Mouse (Mus musculus) CH12.LX (cell line): ENCODE results near the gene Gm49342. TPM values are rescaled to one million over a fixed set of nuclear protein-coding genes. Genes with fewer than 3 reads are reported as not detected.

Experiments
- DNase-seq: peaks from one replicate; pipeline ENCODE4 v3.0.0-alpha.2; 2013; ENCODE audit errors: extremely low read depth
- H3K27ac ChIP-seq: 2 replicates; pipeline ENCODE4 v1.5.1; 2012; ENCODE audit warnings: low read depth, mild to moderate bottlenecking, control low read depth, moderate library complexity; ENCODE audit not compliant: insufficient read depth
- H3K27me3 ChIP-seq: replicated peaks from 2 replicates; pipeline ENCODE3; 2012; ENCODE audit warnings: inconsistent platforms
- H3K36me3 ChIP-seq, 2 experiments: replicated peaks in 1 of 2; 2 replicates each; pipeline versions ENCODE3 to v1.6.1; 2012; ENCODE audit warnings: inconsistent platforms in 1 of 2, low read length in 1 of 2, mild to moderate bottlenecking in 1 of 2, mixed read lengths in 1 of 2, moderate library complexity in 1 of 2; ENCODE audit not compliant: control insufficient read depth in 1 of 2, insufficient read depth in 1 of 2
- H3K4me1 ChIP-seq, 2 experiments: 2 replicates each; pipeline ENCODE4 v1.6.1; 2012; ENCODE audit warnings: inconsistent platforms in 1 of 2, moderate library complexity in 1 of 2; ENCODE audit not compliant: insufficient read depth in 2 of 2, control insufficient read depth in 1 of 2
- H3K4me2 ChIP-seq: 2 replicates; pipeline ENCODE4 v1.6.1; 2012; ENCODE audit warnings: low read depth, mild to moderate bottlenecking, control low read depth; ENCODE audit not compliant: poor library complexity, insufficient read depth, severe bottlenecking
- H3K4me3 ChIP-seq, 3 experiments: fragments of 150-350 bp in 1 of 3; sonication (generic) in 1 of 3; replicated peaks in 1 of 3; 2 replicates each; pipeline versions ENCODE3 to v1.5.1; 2011 to 2012; ENCODE audit warnings: low read depth in 2 of 3, low read length in 2 of 3, mild to moderate bottlenecking in 2 of 3, moderate library complexity in 2 of 3, control low read depth in 1 of 3, improper control_type of control experiment in 1 of 3, inconsistent platforms in 1 of 3, mixed read lengths in 1 of 3; ENCODE audit not compliant: poor library complexity in 1 of 3
- H3K79me2 ChIP-seq: replicated peaks from 2 replicates; pipeline ENCODE4 v1.6.1; 2012; ENCODE audit warnings: mild to moderate bottlenecking, moderate library complexity; ENCODE audit not compliant: control insufficient read depth, poor library complexity, insufficient read depth, severe bottlenecking; ENCODE audit errors: extremely low read depth
- H3K9ac ChIP-seq: 2 replicates; pipeline ENCODE4 v1.6.1; 2012; ENCODE audit warnings: low read depth, mild to moderate bottlenecking, control low read depth, moderate library complexity; ENCODE audit not compliant: insufficient read depth
- H3K9me3 ChIP-seq: replicated peaks from 2 replicates; pipeline ENCODE3; 2012; ENCODE audit warnings: low read length, inconsistent platforms, mixed read lengths
- BHLHE40 ChIP-seq: IDR thresholded peaks from 2 replicates; pipeline ENCODE4 v1.6.1; 2011; ENCODE audit warnings: mild to moderate bottlenecking, low read depth, low read length, improper control_type of control experiment
- ELF1 ChIP-seq: IDR thresholded peaks from 2 replicates; pipeline ENCODE4 v1.6.1; 2014; ENCODE audit warnings: low read depth, mild to moderate bottlenecking, inconsistent platforms, low read length, improper control_type of control experiment
- EP300 ChIP-seq: IDR thresholded peaks from 2 replicates; pipeline ENCODE4 v1.6.1; 2011; ENCODE audit warnings: low read length, improper control_type of control experiment
- ETS1 ChIP-seq: conservative IDR thresholded peaks from 2 replicates; pipeline ENCODE4 v1.6.1; 2012; ENCODE audit warnings: low read depth, mild to moderate bottlenecking, inconsistent platforms, low read length, improper control_type of control experiment, moderate library complexity
- HCFC1 ChIP-seq: IDR thresholded peaks from 2 replicates; pipeline ENCODE4 v1.6.1; 2012; ENCODE audit warnings: low read depth, mild to moderate bottlenecking, inconsistent platforms, low read length, improper control_type of control experiment
- IRF4 ChIP-seq: IDR thresholded peaks from 2 replicates; pipeline ENCODE4 v1.6.1; 2014; ENCODE audit warnings: low read depth, mild to moderate bottlenecking, inconsistent platforms, low read length, improper control_type of control experiment
- JUN ChIP-seq: IDR thresholded peaks from 2 replicates; pipeline ENCODE4 v1.6.1; 2011; ENCODE audit warnings: low read depth, mild to moderate bottlenecking, low read length, improper control_type of control experiment, moderate library complexity; ENCODE audit not compliant: insufficient read depth
- MAZ ChIP-seq: IDR thresholded peaks from 2 replicates; pipeline ENCODE4 v1.6.1; 2012; ENCODE audit warnings: low read depth, mild to moderate bottlenecking, inconsistent platforms, low read length, improper control_type of control experiment, moderate library complexity
- MEF2A ChIP-seq: IDR thresholded peaks from 2 replicates; pipeline ENCODE4 v1.6.1; 2014; ENCODE audit warnings: low read depth, mild to moderate bottlenecking, inconsistent platforms, low read length, improper control_type of control experiment, borderline replicate concordance
- SIN3A ChIP-seq: IDR thresholded peaks from 2 replicates; pipeline ENCODE4 v1.6.1; 2012; ENCODE audit warnings: low read length, improper control_type of control experiment, inconsistent platforms
- TBP ChIP-seq: conservative IDR thresholded peaks from 2 replicates; pipeline ENCODE4 v1.6.1; 2011; ENCODE audit warnings: low read depth, low read length, improper control_type of control experiment
- ZMIZ1 ChIP-seq: IDR thresholded peaks from 2 replicates; pipeline ENCODE4 v1.6.1; 2012; ENCODE audit warnings: low read depth, mild to moderate bottlenecking, inconsistent platforms, low read length, improper control_type of control experiment
- ZNF384 ChIP-seq: IDR thresholded peaks from 2 replicates; pipeline ENCODE4 v1.6.1; 2012; ENCODE audit warnings: low read depth, low read length, improper control_type of control experiment, inconsistent platforms
- dilution Hi-C: fragments of 300-500 bp; cut with MboI; formaldehyde crosslinking; loops from 2 replicates; pipeline ENCODE4 v1.14.3; 2020; ENCODE audit warnings: low sequenced_read_pairs; ENCODE audit not compliant: extremely low pct_unique_long_range_greater_than_20kb, extremely low pct_ligation_motif_present
- in situ Hi-C: fragments of 300-500 bp; cut with MboI; formaldehyde crosslinking; loops from 3 replicates; pipeline ENCODE4 v1.14.3; 2019; ENCODE audit warnings: low sequenced_read_pairs, low pct_ligation_motif_present, low pct_unique_long_range_greater_than_20kb, mixed read lengths
- polyA plus RNA-seq: library from polyadenylated mRNA; unstranded; fragments of >175 nt; gene quantifications from 2 replicates; pipeline ENCODE4 v1.2.1, GENCODE M21; 2012; ENCODE audit warnings: low read depth; ENCODE audit not compliant: insufficient read length
- total RNA-seq, 2 experiments: library from RNA; depleted of rRNA; stranded (reverse); fragments of 300-350 nt in 1 of 2; fragments of >200 nt in 1 of 2; gene quantifications; 2 replicates each; pipeline ENCODE4 v1.2.3; 2012 to 2014

The Gm49342 gene
- total and polyA plus RNA-seq, 3 experiments = 50.6 to 120 TPM; not detected in 1

- DNase-seq = no peak
- no peaks in the 10 kb centered on the region for H3K79me2 ChIP-seq
- H3K9ac ChIP-seq = no peak overlapping the region
- H3K4me2 ChIP-seq = no peak overlapping the region
- dilution Hi-C loops (no loop called here), in situ Hi-C loops (no loop called here)
- peaks cover 4 to 6% of the 10 kb centered on the region in 2 experiments for H3K4me1 ChIP-seq
- no peaks in the 10 kb centered on the region for H3K27me3 ChIP-seq
- H3K36me3 ChIP-seq = no peaks in the 10 kb centered on the region
- TF ChIP-seq MAZ (no peak), ZNF384 (no peak), ETS1 (no peak), HCFC1 (no peak), MEF2A (no peak), IRF4 (no peak), EP300 (no peak), JUN (no peak), TBP (no peak), SIN3A (no peak), ELF1 (no peak), BHLHE40 (no peak)
- peaks cover 5% of the 10 kb centered on the region for H3K9me3 ChIP-seq
- H3K4me3 ChIP-seq = no peak overlapping the region
- no peak overlapping the region for H3K27ac ChIP-seq
Observed at GRCm38 (mm10) chr14:50895985-50896746, 48.2 kb upstream of the Gm49342 start.

- Histone ChIP-seq H3K79me2 (no peaks in the 10 kb centered on the region), H3K36me3 (no peaks in the 10 kb centered on the region), H3K4me3 (no peak overlapping the region), H3K9ac (no peak overlapping the region), H3K4me1 (peaks cover 4 to 6% of the 10 kb centered on the region in 2 experiments), H3K27ac (no peak overlapping the region), H3K27me3 (no peaks in the 10 kb centered on the region), H3K4me2 (no peak overlapping the region), H3K9me3 (peaks cover 5% of the 10 kb centered on the region)
- DNase-seq = no peak
- TF ChIP-seq ZMIZ1 = no peak
- dilution Hi-C loops (no loop called here), in situ Hi-C loops (no loop called here)
Observed at GRCm38 (mm10) chr14:50896747-50897373, 47.5 kb upstream of the Gm49342 start.
